Mouse (Mus musculus): Measurements from ENCODE around the gene Acss1. TPM values are rescaled to one million over a fixed set of nuclear protein-coding genes. Genes with fewer than 3 reads are reported as not detected.

Gene Acss1
- polyA plus RNA-seq, 1 experiment from 2014 or later: 46.6 TPM

DNA sequence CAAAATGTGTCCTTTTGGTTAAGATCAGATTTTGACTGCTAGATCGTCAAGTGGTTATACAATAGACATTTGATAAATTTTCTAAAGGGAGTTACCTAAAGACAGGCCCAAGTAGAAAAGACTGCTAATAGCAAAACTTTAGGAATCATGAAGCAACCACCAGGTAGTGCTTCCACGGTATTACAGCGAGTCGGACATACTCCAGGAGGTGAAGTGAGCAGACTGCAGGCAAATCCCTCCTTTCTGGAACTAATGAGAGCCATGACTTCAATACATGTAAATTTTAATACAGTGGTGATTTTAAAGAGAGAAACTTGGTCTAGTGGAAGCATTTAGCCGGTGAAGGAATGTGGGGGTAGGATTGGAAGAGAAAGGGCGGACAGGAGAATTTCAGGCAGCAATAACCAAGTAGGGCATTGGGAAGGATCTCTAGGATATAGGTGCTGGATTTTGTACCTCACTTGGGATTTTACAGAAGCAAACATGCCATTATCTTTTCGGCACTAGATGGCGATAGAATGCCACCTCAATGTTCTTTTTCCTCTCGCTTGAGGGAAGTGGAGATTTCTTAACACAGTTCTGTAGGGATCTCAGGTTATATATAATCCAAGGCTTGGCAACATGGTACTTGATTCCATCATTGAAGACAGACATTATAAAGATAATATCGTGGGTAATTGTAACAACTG lies 59.3 kb downstream of the Acss1 start:
- ATAC-seq (replicated peaks; ENCODE audit: low FRiP score) (peak; percentile 68), DNase-seq (ENCODE audit: low spot score) (peak; percentile 55)
- Histone ChIP-seq H3K4me2 (ENCODE audit: low read depth, low read length, severe bottlenecking) (peak overlapping the region; percentile 69), H3K9me3 (ENCODE audit: control insufficient read depth, low read length) (no peaks in the 10 kb centered on the region), H3K27ac (ENCODE audit: low read depth, low read length) (no peak overlapping the region), H3K4me3 (ENCODE audit: low read depth, low read length) (peak overlapping the region; percentile 80), H3K9ac (ENCODE audit: low read length) (peak overlapping the region; percentile 69), H3K36me3 (ENCODE audit: control insufficient read depth, insufficient read depth, low read length) (no peaks in the 10 kb centered on the region), H3K27me3 (ENCODE audit: control insufficient read depth, insufficient read depth, low read length) (no peaks in the 10 kb centered on the region), H3K4me1 (replicated peaks; ENCODE audit: control insufficient read depth, insufficient read depth, low read length) (no peaks in the 10 kb centered on the region)
- WGBS: under 1% methylated on average over 10 of the region's 10 CpGs

DNA sequence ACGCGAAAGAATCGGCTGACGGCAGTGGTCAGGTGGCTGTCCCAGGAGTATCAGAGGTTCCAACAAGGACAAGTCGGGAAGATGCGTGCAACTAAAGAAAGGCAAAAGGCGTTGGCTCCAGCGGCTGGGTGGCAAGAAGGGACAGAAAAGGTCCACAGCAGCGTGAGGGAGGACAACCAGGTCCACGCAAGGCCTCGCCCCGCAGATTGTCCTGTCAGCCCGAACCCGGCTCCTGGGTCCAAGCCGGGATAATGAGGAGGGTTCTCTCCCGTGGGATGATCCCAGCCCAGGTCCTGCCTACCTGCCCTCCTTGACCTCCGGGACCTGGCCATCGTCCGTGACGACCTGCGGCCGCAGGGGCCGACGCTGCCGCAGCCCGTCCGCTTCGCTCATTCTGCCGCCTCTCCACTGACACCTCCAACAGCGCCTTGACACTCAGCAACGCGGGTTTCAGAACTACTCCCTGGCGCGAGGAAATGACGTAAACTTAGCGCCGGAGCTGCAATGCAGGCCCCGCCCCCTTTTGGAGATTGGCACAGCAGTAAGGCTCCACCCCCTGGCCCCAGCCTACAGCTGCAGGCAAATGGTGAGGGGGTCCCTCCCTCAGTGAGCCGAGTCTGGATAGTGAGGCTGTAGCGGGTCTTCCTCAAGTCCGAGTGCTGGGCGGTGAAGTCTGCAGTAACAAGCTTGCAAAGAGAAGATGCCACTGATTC lies 60.1 kb downstream of the Acss1 start, which contains the start of gene Apmap:
Apmap (minus strand) TSS at position 481 of the 713 bp plus-strand sequence.
- no peaks in the 10 kb centered on the region for H3K36me3 ChIP-seq (ENCODE audit: control insufficient read depth, insufficient read depth, low read length)
- H3K9me3 ChIP-seq (ENCODE audit: control insufficient read depth, low read length): no peaks in the 10 kb centered on the region
- H3K27ac ChIP-seq (ENCODE audit: low read depth, low read length): no peak within 1 kb of the TSS
- H3K4me1 ChIP-seq (replicated peaks; ENCODE audit: control insufficient read depth, insufficient read depth, low read length): no peaks in the 10 kb centered on the region
- DNase-seq (ENCODE audit: low spot score): peak; percentile 97
- peak within 1 kb of the TSS; percentile 80 for H3K4me3 ChIP-seq (ENCODE audit: low read depth, low read length)
- ATAC-seq (replicated peaks; ENCODE audit: low FRiP score): peak; percentile 98
- under 1% methylated on average over 42 of the region's 42 CpGs for WGBS
- H3K9ac ChIP-seq (ENCODE audit: low read length): peak within 1 kb of the TSS; percentile 69
- no peaks in the 10 kb centered on the region for H3K27me3 ChIP-seq (ENCODE audit: control insufficient read depth, insufficient read depth, low read length)
- peak within 1 kb of the TSS; percentile 69 for H3K4me2 ChIP-seq (ENCODE audit: low read depth, low read length, severe bottlenecking)

- 72% methylated on average over 1 of the region's 1 CpGs for WGBS
- no peaks in the 10 kb centered on the region for H3K4me1 ChIP-seq (replicated peaks; ENCODE audit: control insufficient read depth, insufficient read depth, low read length)
- no peaks in the 10 kb centered on the region for H3K36me3 ChIP-seq (ENCODE audit: control insufficient read depth, insufficient read depth, low read length)
- H3K27ac ChIP-seq (ENCODE audit: low read depth, low read length): no peak overlapping the region
- H3K4me3 ChIP-seq (ENCODE audit: low read depth, low read length): no peak overlapping the region
- DNase-seq (ENCODE audit: low spot score): no peak
- H3K9me3 ChIP-seq (ENCODE audit: control insufficient read depth, low read length): no peaks in the 10 kb centered on the region
- no peaks in the 10 kb centered on the region for H3K27me3 ChIP-seq (ENCODE audit: control insufficient read depth, insufficient read depth, low read length)
- no peak overlapping the region for H3K9ac ChIP-seq (ENCODE audit: low read length)
- ATAC-seq (replicated peaks; ENCODE audit: low FRiP score): no peak
- peak overlapping the region; percentile 69 for H3K4me2 ChIP-seq (ENCODE audit: low read depth, low read length, severe bottlenecking)
These were observed 61.2 kb downstream of the Acss1 start for GRCm38 (mm10) chr2:150607086-150607485.

GRCm38 (mm10) chr2:150604802-150605201 lies 63.5 kb downstream of the Acss1 start:
- Histone ChIP-seq H3K9me3 (ENCODE audit: control insufficient read depth, low read length) (no peaks in the 10 kb centered on the region), H3K9ac (ENCODE audit: low read length) (no peak overlapping the region), H3K36me3 (ENCODE audit: control insufficient read depth, insufficient read depth, low read length) (no peaks in the 10 kb centered on the region), H3K27ac (ENCODE audit: low read depth, low read length) (no peak overlapping the region), H3K27me3 (ENCODE audit: control insufficient read depth, insufficient read depth, low read length) (no peaks in the 10 kb centered on the region), H3K4me3 (ENCODE audit: low read depth, low read length) (no peak overlapping the region), H3K4me2 (ENCODE audit: low read depth, low read length, severe bottlenecking) (no peak overlapping the region), H3K4me1 (replicated peaks; ENCODE audit: control insufficient read depth, insufficient read depth, low read length) (no peaks in the 10 kb centered on the region)
- 87% methylated on average over 2 of the region's 2 CpGs for WGBS
- DNase-seq (ENCODE audit: low spot score) (no peak), ATAC-seq (replicated peaks; ENCODE audit: low FRiP score) (no peak)

GRCm38 (mm10) chr2:150602166-150602565 lies 66.1 kb downstream of the Acss1 start:
- 87% methylated on average over 2 of the region's 2 CpGs for WGBS

GRCm38 (mm10) chr2:150600263-150600662 lies 68.0 kb downstream of the Acss1 start:
- whole genome bisulfite sequencing: 100% methylated on average over 2 of the region's 2 CpGs
- no peak overlapping the region for H3K4me3 ChIP-seq (ENCODE audit: low read depth, low read length)
- no peak overlapping the region for H3K4me2 ChIP-seq (ENCODE audit: low read depth, low read length, severe bottlenecking)
- DNase-seq (ENCODE audit: low spot score) (no peak), ATAC-seq (replicated peaks; ENCODE audit: low FRiP score) (no peak)
- H3K27ac ChIP-seq (ENCODE audit: low read depth, low read length): no peak overlapping the region
- H3K9me3 ChIP-seq (ENCODE audit: control insufficient read depth, low read length): no peaks in the 10 kb centered on the region
- H3K9ac ChIP-seq (ENCODE audit: low read length): no peak overlapping the region
- H3K4me1 ChIP-seq (replicated peaks; ENCODE audit: control insufficient read depth, insufficient read depth, low read length): no peaks in the 10 kb centered on the region
- H3K36me3 ChIP-seq (ENCODE audit: control insufficient read depth, insufficient read depth, low read length): no peaks in the 10 kb centered on the region
- H3K27me3 ChIP-seq (ENCODE audit: control insufficient read depth, insufficient read depth, low read length): no peaks in the 10 kb centered on the region

More at GRCm38 (mm10) chr2:150602166-150602565, 66.1 kb downstream of the Acss1 start:
- H3K4me3 ChIP-seq (ENCODE audit: low read depth, low read length): no peak overlapping the region
- no peak overlapping the region for H3K4me2 ChIP-seq (ENCODE audit: low read depth, low read length, severe bottlenecking)
- no peaks in the 10 kb centered on the region for H3K9me3 ChIP-seq (ENCODE audit: control insufficient read depth, low read length)
- DNase-seq (ENCODE audit: low spot score) (no peak), ATAC-seq (replicated peaks; ENCODE audit: low FRiP score) (no peak)
- H3K9ac ChIP-seq (ENCODE audit: low read length): no peak overlapping the region
- no peak overlapping the region for H3K27ac ChIP-seq (ENCODE audit: low read depth, low read length)
- no peaks in the 10 kb centered on the region for H3K27me3 ChIP-seq (ENCODE audit: control insufficient read depth, insufficient read depth, low read length)
- no peaks in the 10 kb centered on the region for H3K36me3 ChIP-seq (ENCODE audit: control insufficient read depth, insufficient read depth, low read length)
- no peaks in the 10 kb centered on the region for H3K4me1 ChIP-seq (replicated peaks; ENCODE audit: control insufficient read depth, insufficient read depth, low read length)

DNA sequence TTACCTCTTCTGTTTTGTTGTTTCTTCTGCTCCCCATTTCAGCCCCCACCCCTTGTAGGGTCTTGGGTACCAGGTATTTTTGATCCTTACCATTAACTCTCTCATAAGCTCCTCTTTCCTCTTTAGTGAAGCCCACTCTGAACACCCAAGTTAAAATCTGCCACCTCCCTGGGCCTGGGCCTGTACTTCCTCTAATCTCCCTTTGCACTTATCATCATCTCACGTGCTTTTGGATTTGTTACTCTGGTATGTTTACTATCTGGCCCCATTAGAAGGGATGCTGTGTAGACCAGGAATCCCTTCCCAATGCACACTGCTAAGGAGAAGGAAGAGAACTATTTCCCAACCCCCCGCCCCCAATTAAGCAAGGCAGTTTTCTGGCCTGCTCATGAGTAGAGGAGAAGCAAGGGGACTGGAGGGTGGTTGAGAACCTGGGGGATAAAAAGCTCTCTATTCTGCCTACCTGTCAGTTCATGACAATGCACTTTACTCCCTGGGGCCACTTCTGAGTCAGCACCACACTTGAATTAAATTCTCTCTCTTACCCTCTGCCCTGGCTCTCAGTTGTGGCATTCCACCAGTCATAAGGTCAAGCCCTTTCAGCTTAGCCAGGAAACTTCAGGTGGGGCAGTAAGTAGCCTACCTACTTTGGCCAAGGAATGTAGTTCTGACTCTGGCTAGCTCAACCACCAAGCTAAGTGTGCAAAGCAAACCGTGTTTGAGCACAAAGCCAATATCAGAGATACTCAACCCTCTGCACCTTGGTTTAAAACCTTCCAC lies 72.7 kb downstream of the Acss1 start:
- Histone ChIP-seq H3K9me3 (ENCODE audit: control insufficient read depth, low read length) (no peaks in the 10 kb centered on the region), H3K4me2 (ENCODE audit: low read depth, low read length, severe bottlenecking) (no peak overlapping the region), H3K9ac (ENCODE audit: low read length) (no peak overlapping the region), H3K4me1 (replicated peaks; ENCODE audit: control insufficient read depth, insufficient read depth, low read length) (no peaks in the 10 kb centered on the region), H3K27me3 (ENCODE audit: control insufficient read depth, insufficient read depth, low read length) (no peaks in the 10 kb centered on the region), H3K4me3 (ENCODE audit: low read depth, low read length) (no peak overlapping the region), H3K27ac (ENCODE audit: low read depth, low read length) (no peak overlapping the region), H3K36me3 (ENCODE audit: control insufficient read depth, insufficient read depth, low read length) (no peaks in the 10 kb centered on the region)
- WGBS: 84% methylated on average over 3 of the region's 3 CpGs
- DNase-seq (ENCODE audit: low spot score) (no peak), ATAC-seq (replicated peaks; ENCODE audit: low FRiP score) (no peak)

GRCm38 (mm10) chr2:150589076-150589475 lies 79.2 kb downstream of the Acss1 start:
- Histone ChIP-seq H3K36me3 (ENCODE audit: control insufficient read depth, insufficient read depth, low read length) (no peaks in the 10 kb centered on the region; the same call in 1 of the 2 replicates), H3K4me2 (ENCODE audit: low read depth, low read length, severe bottlenecking) (no peak overlapping the region), H3K9ac (ENCODE audit: low read length) (no peak overlapping the region), H3K9me3 (ENCODE audit: control insufficient read depth, low read length) (no peaks in the 10 kb centered on the region), H3K27ac (ENCODE audit: low read depth, low read length) (no peak overlapping the region), H3K4me1 (replicated peaks; ENCODE audit: control insufficient read depth, insufficient read depth, low read length) (no peaks in the 10 kb centered on the region), H3K27me3 (ENCODE audit: control insufficient read depth, insufficient read depth, low read length) (no peaks in the 10 kb centered on the region), H3K4me3 (ENCODE audit: low read depth, low read length) (no peak overlapping the region)
- 75% methylated on average over 11 of the region's 11 CpGs for WGBS
- ATAC-seq (replicated peaks; ENCODE audit: low FRiP score): no peak; the same call in 1 of the 2 replicates
- no peak for DNase-seq (ENCODE audit: low spot score)
